Mouse (Mus musculus): Measurements from ENCODE around the gene Col6a6.

The Col6a6 gene

DNA sequence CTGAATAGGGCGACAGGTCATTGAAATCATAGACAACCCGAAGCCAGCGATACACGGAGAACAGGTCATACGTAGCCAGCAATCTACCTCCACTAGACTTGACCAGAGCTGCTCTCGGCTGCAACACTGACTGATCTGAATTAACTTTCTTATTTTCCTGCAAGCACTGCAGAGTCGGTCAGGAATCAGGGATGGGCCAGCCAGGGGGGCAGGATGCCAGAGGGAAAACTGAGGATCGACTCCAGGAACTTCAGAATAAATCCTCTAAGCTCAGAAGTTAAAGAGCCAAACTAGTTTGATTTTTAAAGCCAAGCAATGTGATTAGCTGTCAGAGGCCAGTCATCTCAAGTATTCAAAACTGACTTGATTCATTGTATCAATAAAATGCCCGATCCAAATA, 88.5 kb downstream of the Col6a6 start:
- DNase-seq (ENCODE audit: low read depth, low spot score): no peak

DNA sequence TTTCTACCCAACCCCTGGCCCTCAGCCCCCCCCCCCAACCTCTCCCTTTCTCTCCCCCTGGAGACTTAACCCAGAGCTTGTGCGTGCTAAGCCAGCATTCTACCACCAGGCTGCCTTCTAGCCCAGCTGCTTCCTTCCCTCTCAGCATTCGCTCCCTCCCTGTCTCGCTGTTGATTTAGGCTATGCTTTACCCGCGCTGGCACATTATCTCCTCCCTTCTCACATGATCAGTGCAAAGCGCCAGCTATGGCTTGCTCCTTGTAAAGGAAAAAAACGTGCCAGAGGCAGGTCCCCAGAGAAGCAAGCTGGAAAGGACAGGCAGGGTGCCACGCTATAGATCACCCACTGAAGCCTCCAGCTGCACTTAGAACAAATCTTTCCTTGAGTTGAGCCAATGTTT, 90.5 kb downstream of the Col6a6 start:
- DNase-seq (ENCODE audit: low read depth, low spot score): no peak

DNA sequence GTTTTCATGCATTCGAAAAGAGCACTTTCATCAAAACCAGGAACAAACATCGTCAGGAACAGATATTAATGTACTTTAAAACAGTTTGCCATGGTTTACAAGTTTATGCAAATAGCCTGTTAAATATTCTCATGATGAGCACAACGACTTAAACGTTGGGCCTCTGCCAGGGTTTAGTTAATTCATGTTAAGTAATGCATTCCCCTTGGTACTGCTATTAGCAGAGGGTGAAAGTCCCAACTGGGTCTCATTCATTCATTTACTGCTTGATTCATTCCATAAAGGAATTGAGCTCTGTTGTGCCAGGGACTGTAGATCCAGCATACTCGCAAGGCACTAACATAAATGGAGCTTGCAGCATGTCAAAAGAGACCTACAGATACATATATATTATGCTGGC, 92.8 kb downstream of the Col6a6 start:
- DNase-seq (ENCODE audit: low read depth, low spot score): no peak

DNA sequence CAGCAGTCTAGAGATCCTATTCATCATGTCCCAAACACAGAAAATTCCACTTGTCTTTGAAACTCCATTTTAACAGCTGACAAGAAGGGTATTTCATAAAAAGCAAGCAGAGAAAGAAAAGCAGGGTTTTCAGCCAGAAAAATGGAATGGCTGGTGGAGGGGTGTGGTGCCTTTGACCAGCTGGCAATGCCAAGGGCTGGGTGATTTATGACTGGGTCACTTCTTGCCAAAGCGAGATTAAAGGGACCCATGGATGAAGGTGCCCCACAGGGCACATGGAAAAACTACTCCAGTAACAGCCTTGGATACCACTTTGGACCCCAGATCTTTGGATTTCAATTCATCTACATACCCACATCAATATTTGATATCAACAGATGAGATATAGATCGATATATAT, 93.3 kb downstream of the Col6a6 start:
- DNase-seq (ENCODE audit: low read depth, low spot score): no peak

DNA sequence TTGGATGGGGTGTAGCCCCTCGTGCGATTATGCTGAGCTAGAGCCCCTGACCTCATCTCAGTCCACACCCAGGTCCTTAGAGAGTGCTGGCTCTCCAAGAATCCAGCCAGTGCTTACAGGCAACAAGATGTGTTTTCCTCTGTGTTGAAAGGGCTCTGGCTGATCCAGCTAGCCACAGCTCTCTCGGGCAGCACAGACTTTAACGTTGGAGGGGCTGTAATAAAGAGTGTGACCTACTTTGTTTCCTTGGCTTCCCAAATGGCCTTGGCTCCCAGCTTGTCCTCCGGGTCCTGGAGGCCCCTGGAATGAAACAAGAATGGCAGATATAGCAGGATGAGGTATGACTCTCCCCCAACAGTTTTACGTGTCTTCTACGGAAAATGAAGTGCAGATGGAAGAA, 96.0 kb downstream of the Col6a6 start:
- DNase-seq (ENCODE audit: low read depth, low spot score): no peak

DNA sequence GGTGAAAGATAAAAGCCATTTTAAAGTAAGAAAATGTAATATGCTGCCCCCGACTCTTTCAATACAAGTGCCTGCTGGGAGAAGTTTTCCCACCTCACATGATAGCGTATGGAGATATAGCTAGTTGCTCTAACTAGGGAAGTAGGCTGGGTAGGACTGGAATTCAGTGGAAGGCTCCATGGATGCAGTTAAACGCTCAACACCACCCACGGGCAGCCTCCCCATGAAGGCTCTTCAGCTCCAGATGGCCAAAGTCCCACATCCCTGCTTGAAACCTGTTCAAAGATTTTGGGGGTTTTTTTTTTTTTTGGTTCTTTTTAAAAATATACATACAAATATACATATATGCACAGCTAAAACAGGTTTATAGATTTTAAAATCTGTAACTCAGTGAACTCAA, 107.5 kb downstream of the Col6a6 start:
- DNase-seq (ENCODE audit: low read depth, low spot score): no peak

DNA sequence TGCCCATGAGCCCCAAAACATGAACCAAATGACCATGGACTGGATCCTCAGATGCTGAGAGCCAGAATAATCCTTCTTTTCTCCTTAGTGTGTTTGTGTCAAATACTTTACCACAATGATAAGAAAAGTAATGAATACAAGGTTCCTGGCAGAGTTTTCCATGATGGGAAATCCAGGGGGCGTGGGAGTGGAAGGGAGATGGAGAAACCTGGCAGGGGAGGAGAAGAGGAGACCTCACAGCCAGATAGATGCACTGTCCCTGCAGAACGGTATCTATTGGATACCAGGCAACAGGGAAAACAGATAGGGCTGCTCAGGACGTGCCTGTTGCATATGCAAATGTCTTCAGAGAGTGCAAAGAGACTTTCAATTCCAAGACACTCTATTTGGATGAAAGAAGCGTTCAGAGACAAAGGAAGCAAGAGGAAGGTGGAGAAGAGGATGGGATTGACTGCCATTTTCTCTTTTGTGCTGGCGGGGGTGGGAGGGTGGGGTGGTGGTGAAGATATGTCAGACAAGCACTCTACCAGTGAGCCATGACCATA, 108.0 kb downstream of the Col6a6 start:
- no peak for DNase-seq (ENCODE audit: low read depth, low spot score)

DNA sequence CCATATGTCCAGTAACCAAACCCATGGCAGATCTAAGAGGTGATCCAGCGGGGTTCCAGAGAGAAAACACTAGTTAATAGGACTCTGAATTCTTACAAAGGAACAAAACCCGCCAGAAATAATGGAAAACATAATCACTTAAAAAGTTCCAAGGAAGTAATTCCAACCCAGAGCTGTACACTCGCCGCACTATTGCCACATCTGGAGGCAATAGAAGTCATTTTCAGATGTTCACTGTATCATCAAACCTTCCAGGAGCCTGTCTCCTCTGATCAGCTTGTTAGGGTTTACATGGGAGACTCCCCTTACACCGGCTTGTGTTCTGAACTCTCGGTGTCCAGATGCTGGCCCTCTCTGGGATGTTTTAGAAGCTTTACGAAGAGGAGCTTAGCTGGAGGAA, 108.6 kb downstream of the Col6a6 start:
- DNase-seq (ENCODE audit: low read depth, low spot score): no peak

DNA sequence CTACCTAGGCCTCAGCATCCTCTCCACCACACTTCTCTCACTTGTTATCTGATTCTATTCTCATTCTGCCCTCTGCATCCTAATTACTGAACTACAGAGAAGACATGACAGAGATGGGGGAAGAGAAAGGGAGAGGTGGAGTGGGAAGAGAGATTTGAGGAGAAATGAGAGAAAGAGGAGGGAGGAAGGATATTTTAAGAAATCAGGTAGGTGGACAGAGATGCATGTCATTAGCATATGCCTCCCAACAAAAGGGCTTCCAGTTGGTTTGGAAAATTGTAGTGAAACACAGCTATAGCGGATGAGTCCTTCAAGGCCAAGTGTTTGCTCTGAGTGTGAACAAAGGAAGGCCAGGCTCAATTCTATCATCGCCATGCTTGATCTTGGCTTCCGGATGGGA, 115.9 kb downstream of the Col6a6 start:
- DNase-seq (ENCODE audit: low read depth, low spot score): no peak

DNA sequence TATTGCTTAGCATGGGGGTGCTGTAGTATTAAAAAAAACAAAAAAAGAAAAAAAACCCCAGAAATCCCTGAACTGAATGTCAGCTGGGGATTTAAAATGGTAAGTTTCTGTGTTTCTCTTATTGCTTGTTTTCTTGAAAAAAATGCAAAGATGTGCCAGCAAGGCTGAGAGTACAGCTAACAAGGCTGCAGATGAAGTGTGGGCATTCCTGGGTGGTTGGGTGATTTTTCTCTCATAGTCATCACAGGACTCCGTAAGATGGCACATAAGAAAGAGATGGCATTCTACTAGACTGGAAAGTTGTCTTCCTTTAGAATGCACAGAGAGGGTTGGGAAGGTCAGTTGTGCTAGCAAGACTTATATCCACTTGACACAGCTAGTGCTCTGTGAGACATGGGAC, 122.9 kb downstream of the Col6a6 start:
- DNase-seq (ENCODE audit: low read depth, low spot score): no peak

DNA sequence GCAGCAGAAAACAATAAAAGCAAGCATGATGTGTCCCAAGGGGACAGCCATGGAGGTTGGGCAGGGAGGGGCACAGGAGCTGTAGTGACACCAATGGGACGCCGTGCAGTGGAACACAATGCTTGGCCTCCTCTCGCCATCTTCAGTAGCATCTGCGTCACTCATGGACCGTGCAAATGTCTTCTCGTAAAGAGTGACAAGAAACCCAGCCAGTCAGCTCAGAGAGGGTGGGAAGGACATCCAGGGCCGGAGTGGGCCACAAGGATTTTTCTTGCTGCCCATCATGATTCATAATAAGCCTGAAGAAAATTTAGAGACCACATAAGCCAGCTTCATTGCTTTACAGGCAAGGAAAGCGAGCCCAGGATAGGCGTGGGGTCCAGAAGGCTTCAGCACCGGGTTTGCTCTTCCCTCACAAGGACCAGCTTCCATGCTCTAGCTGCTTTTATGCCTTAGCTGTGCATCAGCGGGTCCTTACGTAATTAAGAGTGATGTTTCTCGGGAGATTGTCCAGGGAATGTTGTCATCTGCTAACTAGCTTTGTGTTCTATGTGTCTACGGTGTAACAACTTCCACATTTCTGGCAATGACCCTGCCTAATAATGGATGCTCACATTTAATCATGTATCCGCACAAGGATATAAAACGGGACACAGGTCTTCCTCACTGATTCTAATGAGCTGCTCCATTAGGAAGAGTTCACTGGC, 123.6 kb downstream of the Col6a6 start:
- DNase-seq (ENCODE audit: low read depth, low spot score): no peak

DNA sequence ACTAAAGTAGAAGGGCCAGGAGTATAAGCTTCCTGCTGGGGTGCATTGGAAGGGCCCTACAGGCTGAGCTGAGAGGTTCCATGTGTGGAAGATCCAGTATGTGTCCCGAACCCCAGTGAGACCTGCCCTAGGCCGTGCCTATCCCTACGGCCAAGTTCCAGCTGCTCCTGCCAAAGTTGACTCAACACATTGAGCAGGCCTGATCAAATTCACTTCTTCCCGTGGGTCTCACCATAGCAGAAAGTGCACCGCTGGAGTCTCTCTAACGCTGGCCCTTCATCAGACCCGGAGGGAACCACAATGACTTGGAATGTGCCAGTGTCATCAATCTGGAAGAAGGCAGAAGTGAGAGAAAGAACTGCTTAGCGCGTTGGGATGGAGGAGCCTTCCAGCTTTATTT, 126.0 kb downstream of the Col6a6 start:
- no peak for DNase-seq (ENCODE audit: low read depth, low spot score)

DNA sequence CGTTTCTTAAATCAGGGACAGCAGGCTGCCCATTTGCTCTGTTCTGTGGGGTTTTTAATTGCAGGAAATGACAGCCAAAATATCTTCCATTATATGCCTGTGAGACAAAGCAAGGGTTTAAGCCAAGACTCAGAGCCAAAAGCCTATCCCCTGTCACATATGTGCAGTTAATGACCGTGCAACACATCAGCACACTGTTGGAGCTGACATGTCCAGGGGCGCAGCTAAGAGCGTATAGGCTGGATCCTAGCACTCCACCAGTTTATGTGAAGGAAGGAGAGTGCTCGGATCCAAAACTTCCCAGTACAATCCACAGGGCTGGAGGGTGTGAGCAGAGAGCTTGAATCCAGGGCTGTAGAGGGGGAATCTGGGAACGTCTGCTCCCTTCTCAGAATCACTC, 127.3 kb downstream of the Col6a6 start:
- no peak for DNase-seq (ENCODE audit: low read depth, low spot score)

DNA sequence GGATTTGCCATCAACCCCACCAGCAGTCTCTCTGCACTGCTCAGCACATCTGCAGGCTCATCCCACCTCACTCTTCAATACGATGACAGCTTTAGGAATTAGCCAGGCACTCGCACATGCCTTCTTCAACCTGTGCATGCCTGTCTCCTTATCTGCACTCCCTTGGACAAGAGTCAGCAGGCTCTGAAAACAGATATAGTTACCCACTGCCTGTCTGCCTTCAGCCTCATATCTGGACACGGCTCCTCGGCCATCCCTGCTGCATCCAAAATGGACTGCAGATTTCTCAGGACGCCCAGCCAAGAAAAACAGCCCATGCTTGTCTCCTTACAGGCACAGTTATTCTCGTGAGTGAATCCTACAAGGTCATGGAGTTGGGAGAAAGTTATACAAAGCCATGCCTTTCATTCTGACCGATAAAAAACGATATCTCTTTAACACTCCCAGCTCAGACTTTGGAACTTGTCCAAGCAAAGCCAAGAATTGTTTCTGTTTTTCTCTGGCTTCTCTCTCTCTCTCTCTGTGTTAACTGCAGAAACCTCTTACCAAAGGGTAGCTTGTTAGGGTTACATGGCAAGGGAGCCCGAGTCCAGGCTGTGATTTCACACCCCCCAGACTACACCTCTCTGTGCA, 130.1 kb downstream of the Col6a6 start:
- no peak for DNase-seq (ENCODE audit: low read depth, low spot score)

DNA sequence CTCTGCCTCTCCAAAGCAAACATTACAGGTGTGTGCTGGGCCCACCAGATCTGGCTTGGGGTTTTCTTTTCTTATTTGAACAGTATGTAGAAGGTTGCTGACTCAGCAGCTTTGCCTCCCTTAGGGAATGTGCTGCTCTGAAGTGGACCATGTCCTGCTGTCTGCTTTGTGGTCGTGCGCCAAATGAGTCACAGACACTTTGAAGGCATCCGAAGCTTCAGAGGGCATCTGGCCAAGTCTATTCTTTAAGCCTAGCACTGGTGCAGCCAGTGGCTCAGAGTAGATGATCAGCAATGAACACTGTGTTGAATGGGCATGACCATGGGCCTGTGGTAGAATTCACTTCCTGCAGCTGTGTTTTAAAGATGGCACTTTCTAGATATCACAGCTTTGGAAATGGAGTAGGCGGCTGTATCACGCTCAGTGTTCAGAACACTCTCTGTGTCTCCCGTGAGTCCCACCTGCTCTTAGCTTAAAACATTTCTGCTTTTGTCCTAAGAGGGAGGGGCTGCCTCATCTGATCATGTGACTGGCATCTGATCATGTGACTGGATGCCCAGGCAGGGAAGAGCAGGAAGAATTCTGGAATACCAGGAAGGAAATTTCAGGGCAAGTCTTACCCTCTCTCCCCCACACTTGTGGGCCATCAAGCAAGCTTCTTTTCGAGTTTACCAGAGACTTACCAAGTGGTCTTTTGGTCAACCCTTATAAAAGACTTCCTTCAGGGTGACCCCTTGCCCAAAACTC, 131.0 kb downstream of the Col6a6 start:
- no peak for DNase-seq (ENCODE audit: low read depth, low spot score)

DNA sequence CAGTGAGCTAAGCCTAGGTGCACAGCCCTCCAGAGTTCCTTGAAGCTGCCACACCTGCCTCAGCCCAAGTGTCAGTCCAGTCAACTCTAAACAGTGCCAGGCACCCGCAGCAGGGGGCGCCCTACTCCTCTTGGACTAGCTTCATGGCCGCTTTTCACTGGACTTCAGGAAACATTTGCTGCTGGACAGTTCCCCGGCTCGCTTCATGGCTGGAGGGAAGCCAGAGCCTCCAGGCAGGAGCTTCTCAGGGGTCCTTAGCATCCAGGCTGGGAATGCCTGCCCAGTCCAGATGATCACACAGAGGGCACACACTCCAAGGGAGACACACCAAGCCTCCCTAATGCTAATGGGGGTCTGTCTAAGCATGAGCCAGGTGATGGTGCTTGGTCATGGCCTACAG, 134.1 kb downstream of the Col6a6 start:
- peak; percentile 74 for DNase-seq (ENCODE audit: low read depth, low spot score)

DNA sequence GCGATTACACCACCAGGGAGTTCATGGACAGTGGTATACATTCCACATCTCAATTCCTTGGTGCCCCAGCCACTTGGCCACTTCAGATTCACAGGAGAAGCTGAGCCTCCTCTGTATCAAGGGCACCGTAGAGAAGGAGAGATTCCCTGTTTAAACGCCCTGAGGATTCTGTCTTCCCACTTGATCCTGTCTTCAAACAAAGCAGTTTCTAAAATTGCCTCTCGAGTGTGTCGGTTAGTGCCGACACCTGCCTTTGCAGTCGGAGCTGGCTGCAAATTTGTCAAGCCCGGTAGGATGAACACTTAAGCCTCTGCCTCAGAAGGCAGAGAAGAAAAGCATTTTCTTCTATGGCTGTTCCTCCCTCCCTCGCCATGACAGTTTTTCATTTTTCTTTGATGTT, 134.9 kb downstream of the Col6a6 start:
- DNase-seq (ENCODE audit: low read depth, low spot score): no peak

DNA sequence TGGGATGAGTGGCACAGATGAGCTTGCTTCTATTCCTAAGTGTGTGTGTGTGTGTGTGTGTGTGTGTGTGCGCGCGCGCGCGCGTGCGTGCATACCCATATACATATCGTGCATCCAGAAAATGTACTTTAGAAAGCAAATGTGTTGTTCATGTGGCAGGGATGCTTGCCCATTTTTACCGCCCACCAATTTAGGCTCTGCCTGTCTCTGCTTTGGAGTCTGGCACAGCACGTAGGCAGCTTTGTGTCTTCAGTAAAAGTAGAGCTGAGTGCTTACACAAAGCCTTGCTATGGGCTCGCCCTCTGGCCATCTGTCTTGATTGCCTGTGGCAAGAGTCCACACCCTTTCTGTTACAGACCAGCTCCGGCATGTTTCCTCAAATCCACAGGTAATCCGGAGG, 135.5 kb downstream of the Col6a6 start:
- DNase-seq (ENCODE audit: low read depth, low spot score): no peak

DNA sequence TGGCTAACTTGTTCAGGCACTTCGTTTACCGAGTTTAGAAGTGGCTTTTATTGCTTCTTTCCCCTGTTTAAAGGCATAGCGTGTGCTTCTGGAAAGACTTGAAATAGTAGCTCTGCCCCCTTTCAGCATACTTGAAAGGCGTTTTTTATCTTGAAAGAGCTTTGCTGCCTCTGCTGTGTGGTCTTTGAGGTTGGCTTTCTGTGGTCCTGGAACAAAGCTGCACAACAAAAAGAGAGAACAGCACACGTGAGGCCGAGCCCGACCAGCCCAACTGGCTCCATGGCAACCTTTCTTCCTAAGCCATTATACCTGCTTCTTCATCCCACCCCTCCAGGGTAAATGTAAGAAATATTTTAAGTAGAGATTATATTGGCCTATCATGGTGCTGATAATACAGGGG, 138.5 kb downstream of the Col6a6 start:
- DNase-seq (ENCODE audit: low read depth, low spot score): no peak

DNA sequence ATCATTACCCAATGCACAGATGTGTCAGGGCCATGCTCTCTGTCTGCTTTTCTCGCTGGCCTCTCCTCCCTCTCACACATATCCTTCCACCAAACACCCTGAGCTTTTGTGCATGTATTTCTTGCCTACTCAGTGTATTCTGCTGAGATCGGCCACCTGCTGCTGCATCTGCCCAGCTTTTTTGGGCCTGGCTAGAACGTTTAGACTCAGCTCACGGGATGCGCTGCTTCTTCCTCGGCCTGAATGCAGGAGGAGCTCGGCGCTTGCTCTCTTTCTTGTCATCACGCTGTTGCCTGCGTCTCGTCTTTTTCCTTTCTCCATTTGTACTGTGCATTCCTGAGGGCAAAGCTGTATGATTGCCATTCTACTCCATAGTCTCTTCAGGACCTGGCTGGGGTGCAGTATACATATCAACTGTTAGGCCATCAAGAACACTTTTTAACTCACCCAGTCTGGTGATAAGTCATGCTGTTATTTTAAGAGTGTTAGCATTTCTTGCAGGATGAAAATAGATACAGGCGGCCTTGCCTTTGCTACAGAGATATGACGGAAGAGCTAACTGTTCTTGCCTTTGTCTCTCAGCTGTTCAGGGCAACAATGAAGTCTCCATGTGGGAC, 143.3 kb downstream of the Col6a6 start:
- no peak for DNase-seq (ENCODE audit: low read depth, low spot score)

DNA sequence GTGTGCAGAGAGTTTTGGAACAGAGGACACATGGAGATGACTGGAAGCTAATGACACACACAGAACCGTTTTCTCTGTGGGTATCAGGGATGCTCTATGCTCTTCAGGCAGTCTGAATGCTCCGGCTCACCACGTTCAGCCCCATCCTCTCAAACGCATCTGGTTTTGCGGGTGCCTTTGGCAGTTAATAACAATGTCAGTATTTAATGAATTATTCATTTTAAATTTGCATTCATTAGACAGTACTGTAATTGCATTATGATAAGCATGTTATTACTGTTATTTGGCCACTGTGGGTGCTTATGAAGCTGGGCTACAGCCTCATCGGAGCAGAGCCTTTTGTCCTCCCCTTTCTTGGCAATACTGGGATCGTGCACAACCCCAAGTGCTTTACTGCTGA, 146.6 kb downstream of the Col6a6 start:
- DNase-seq (ENCODE audit: low read depth, low spot score): no peak

DNA sequence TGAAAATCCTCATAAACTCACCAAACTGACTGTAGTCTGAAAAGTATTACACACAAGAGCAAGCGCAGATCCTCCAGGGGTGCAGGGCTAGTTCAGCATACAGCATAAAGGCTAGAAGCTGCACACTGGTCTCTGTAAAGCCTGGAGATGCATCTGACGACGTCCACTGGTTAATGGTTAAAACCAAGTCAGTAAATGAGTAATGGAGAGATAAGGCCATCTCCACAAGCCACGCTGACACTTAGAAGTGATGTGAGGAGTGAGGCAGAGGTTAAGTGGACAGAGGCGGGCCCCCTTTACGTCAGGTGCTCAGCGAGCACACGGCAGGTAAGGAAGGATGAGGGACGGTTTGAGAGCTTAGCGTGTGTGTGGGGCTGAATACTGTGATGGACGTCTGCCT, 152.0 kb downstream of the Col6a6 start:
- no peak for DNase-seq (ENCODE audit: low read depth, low spot score)

Data from embryo, embryonic 11.5 days (tissue).